Mouse (Mus musculus) liver, adult (tissue): ENCODE data around the gene Tcte3.
"Not testable (repeated sequence)": the region's sequence is repeated elsewhere in the genome, so short reads cannot be mapped to it uniquely, and the experiment has no call there.

Experiments
- GATA4 ChIP-seq: IDR thresholded peaks from 2 replicates; pipeline ENCODE4 v1.6.1; 2014; ENCODE audit warnings: mild to moderate bottlenecking, low read length; ENCODE audit not compliant: insufficient replicate concordance

Gene Tcte3

DNA sequence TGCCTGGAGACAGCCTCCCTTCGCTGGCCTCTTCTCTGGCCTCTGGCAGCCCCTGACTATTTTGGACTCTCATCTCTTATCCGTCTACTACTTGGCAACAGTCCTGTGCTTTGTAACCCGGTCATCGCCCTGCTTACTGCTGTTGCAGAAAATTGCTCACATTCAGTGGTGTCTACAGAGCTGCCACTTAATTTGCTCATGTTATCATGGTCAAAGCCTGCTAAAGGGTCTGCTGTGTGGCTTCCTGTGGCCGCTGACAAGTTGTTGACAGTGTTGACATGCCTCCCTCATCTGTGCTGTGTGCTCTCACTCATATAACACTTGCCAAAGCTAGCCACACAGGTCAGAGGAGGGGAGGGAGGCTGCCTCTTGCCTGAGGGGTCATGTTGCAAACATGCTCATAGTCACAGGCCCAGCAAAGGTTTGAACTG is 16.9 kb upstream of the Tcte3 start:
- TF ChIP-seq GATA4, result 0 out of 2 replicates have a peak, but pooled peaks have one; percentile 18

DNA sequence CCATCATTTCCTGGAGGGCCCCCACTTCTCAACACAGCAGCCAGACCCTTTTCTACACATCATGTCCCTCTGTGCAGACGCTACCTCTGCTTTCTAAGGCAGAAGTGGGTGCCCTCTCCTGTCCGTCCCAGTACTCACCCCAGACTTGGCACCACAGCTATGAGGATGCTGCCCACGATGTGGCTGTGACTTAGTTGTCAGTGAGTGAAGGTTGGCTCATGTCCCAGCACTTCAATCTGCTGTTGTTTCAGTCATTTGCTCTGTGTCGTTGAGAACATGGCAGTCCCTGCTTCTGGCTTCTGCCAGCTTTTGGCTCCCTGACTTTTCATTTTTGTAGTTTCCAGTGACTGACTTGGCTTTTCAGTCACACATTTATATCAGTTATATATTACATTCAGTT is 14.6 kb upstream of the Tcte3 start:
- no peak for TF ChIP-seq GATA4

DNA sequence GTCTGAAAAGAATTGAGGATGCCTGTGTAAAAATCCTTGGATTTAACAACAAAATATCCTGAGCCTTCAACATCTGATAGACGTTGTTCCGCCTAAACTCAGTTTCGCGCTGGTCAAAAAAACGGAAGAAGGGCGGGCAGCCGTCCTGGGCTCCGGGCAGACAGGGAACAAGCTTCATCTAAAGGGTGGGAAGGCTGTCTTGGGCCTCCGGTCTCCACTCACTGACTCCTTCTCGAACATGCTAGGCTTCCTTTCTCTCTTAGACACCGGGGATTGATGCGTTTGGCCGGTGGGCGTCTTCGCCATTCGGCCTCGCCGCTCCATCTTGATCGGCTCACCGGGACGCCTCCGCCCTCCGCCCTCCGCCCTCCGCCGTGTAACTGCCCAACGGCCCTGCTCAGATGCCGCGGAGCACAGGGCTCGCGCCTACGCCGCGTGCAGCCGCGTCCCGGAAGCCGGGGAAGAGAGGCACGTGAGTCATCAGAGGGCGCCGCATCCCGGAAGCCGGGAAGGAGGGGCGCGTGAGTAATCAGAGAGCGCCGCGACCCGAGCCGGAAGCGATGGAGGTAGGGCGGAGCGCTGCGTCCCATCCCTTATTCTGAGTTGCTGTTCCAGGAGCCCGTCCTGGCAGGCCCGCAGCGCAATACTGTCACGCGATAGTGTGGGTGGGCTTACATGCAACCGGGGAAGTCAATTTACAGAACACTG is 31.4 kb downstream of the Tcte3 start, which contains the start of gene Gm3435:
TSS of gene Gm3435 (plus strand) at position 471 of the 708 bp plus-strand sequence.
- not testable (repeated sequence) for TF ChIP-seq GATA4

GRCm38 (mm10) chr17:14978362-14979038 is 62.8 kb downstream of the Tcte3 start, which contains the start of the genes 9030025P20Rik and Gm3417:
TSS of gene 9030025P20Rik (plus strand) at chr17:14978468.
TSS of gene Gm3417 (minus strand) at chr17:14978790.
- not testable (repeated sequence) for TF ChIP-seq GATA4
